Mouse (Mus musculus) limb, embryonic 15.5 days (tissue): ENCODE data around the gene Arid1b. TPM values are rescaled to one million over a fixed set of nuclear protein-coding genes. Genes with fewer than 3 reads are reported as not detected.

Experiments
- ATAC-seq: fragments of 200-750 bp; cut with Nextera tagmentation; 2 replicates; pipeline ENCODE4 v1.8.0; 2017; ENCODE audit warnings: low read depth, moderate TSS enrichment; ENCODE audit not compliant: insufficient number of reproducible peaks, low FRiP score, low TSS enrichment
- H3K27ac ChIP-seq: fragments of 300-500 bp; sonication (generic); 2 replicates; pipeline ENCODE4 v1.5.1; 2015; ENCODE audit warnings: moderate library complexity, mild to moderate bottlenecking, inconsistent platforms
- H3K27me3 ChIP-seq: fragments of 300-500 bp; sonication (generic); 2 replicates; pipeline ENCODE4 v1.6.1; 2015; ENCODE audit warnings: inconsistent platforms
- H3K36me3 ChIP-seq: fragments of 300-500 bp; sonication (generic); 2 replicates; pipeline ENCODE4 v1.6.1; 2015; ENCODE audit warnings: inconsistent platforms
- H3K4me1 ChIP-seq: fragments of 300-500 bp; sonication (generic); 2 replicates; pipeline ENCODE4 v1.6.1; 2015; ENCODE audit warnings: inconsistent platforms
- H3K4me2 ChIP-seq: fragments of 300-500 bp; sonication (generic); 2 replicates; pipeline ENCODE4 v1.6.1; 2015; ENCODE audit warnings: mild to moderate bottlenecking, inconsistent platforms
- H3K4me3 ChIP-seq: fragments of 300-500 bp; sonication (generic); 2 replicates; pipeline ENCODE4 v1.5.1; 2015; ENCODE audit warnings: mild to moderate bottlenecking, inconsistent platforms
- H3K9ac ChIP-seq: fragments of 300-500 bp; sonication (generic); 2 replicates; pipeline ENCODE4 v1.6.1; 2015; ENCODE audit warnings: inconsistent platforms
- H3K9me3 ChIP-seq: fragments of 300-500 bp; sonication (generic); 2 replicates; pipeline ENCODE4 v1.6.1; 2016; ENCODE audit warnings: inconsistent platforms
- WGBS: fragments of 180-500 bp; shearing (Covaris S2); methylation state at CpG from one replicate; pipeline ENCODE4 v1.1.7; 2015; 5-methylcytosine and 5-hydroxymethylcytosine counted together
- polyA plus RNA-seq: library from polyadenylated mRNA; unstranded; fragments of >200 nt; fragmentation: Nextera tagmentation; extraction: Ambion mirVana; gene quantifications from 2 replicates; pipeline ENCODE4 v1.2.1, GENCODE M21; 2015

Arid1b gene
- polyA plus RNA-seq, 1 experiment from 2014 or later, result 11.4 TPM

DNA sequence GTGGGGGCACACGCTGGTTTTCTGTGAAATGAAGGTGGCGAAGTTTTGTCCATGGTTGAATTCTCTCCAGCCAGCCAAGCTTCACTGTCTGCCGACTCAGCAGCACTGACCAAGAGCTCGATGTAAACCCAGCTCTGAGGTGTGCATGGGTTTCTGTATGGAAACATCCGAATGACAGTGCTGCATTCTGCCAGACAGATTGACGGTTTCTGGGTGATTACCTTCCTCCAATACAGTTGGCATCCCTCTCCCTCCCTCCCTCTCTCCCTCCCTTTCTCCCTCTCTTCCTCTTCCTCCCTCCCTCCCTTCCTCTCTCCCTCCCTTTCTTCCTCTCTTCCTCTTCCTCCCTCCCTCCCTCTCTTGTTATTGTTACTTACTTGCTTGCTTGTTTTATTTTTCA lies 219.3 kb downstream of the Arid1b start:
- Histone ChIP-seq H3K36me3 (no peaks in the 10 kb centered on the region), H3K9ac (no peak overlapping the region), H3K27me3 (no peaks in the 10 kb centered on the region), H3K4me2 (no peak overlapping the region), H3K4me3 (no peak overlapping the region), H3K27ac (no peak overlapping the region), H3K9me3 (no peaks in the 10 kb centered on the region), H3K4me1 (peaks cover 26% of the 10 kb centered on the region)
- WGBS, result 71% methylated on average over 6 of the region's 6 CpGs
- no peak for ATAC-seq

- Histone ChIP-seq H3K36me3 (no peaks in the 10 kb centered on the region), H3K27me3 (no peaks in the 10 kb centered on the region), H3K9ac (no peak overlapping the region), H3K9me3 (no peaks in the 10 kb centered on the region), H3K4me1 (peaks cover 36% of the 10 kb centered on the region), H3K4me2 (no peak overlapping the region), H3K27ac (no peak overlapping the region), H3K4me3 (no peak overlapping the region)
- ATAC-seq, result no peak
- 79% methylated on average over 4 of the region's 4 CpGs for WGBS
Observed at GRCm38 (mm10) chr17:5215352-5215751, 221.2 kb downstream of the Arid1b start.

DNA sequence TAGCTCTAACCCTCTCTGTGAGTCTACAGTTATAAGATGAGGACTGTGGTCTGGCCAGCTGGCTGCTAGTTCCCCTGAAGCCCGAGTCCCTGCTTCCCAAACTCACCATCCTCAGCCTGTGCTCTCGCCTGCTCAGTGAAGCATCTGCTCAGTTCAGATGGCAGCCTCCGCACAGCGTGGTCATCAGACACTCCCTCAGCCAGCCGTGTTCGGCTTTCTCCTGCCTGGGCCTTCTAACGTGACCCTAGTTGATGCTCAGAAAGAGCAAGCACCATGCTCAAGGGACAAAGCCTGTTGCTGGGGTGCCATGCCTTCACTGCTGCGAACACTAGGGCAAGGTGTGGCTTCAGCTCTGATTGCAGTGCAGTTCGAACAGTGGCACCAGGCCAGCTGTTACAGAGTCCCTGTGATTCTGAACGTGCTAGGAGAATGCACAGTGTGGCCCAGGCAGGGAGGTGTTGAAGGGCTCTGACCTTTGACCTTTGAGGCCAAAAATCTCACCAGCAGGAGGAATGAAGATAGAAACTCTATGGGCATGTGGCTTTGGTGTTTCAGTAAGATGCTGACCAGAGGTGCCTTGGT lies 222.9 kb downstream of the Arid1b start:
- Histone ChIP-seq H3K27ac (no peak overlapping the region), H3K27me3 (no peaks in the 10 kb centered on the region), H3K4me1 (peaks cover 44% of the 10 kb centered on the region), H3K9ac (no peak overlapping the region), H3K36me3 (no peaks in the 10 kb centered on the region), H3K4me3 (no peak overlapping the region), H3K9me3 (no peaks in the 10 kb centered on the region), H3K4me2 (no peak overlapping the region)
- no peak for ATAC-seq
- 35% methylated on average over 10 of the region's 10 CpGs for WGBS

- ATAC-seq, result no peak
- Histone ChIP-seq H3K9me3 (no peaks in the 10 kb centered on the region), H3K27ac (no peak overlapping the region), H3K4me3 (no peak overlapping the region), H3K4me2 (no peak overlapping the region), H3K36me3 (no peaks in the 10 kb centered on the region), H3K4me1 (peaks cover 44% of the 10 kb centered on the region), H3K27me3 (no peaks in the 10 kb centered on the region), H3K9ac (no peak overlapping the region)
- 56% methylated on average over 9 of the region's 9 CpGs for WGBS
Observed at GRCm38 (mm10) chr17:5217852-5218845, 224.0 kb downstream of the Arid1b start.

DNA sequence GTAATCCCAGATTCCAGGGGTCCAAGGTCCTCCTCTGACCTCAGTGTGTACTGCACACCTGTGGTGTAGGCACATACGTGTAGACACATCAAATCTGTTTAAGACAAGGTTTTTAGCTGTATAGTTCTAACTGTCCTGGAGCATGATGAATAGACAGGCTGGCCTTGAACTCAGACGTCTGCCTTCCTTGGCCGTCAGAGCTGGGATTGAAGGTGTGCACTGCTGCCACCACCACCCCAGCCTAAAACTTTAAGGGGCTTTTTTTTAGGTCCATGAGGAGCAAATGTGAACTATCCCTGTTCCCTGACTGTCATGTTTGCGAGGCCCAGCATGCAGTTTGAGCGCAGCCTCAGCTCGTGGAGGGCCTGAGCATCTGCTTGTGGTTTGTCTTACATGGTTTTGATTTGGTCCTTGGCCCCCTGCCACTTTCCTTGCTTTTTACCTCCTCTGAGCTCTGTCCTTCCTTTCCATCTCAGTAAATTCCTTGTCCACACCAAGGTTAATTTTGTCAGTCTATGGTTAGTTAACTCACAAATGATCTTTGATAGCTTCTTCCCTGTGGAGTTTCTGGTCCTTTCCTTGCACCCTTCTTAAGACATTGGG lies 224.9 kb downstream of the Arid1b start:
- no peak overlapping the region for H3K4me3 ChIP-seq
- H3K9ac ChIP-seq, result no peak overlapping the region
- peaks cover 44% of the 10 kb centered on the region for H3K4me1 ChIP-seq
- no peak overlapping the region for H3K27ac ChIP-seq
- no peaks in the 10 kb centered on the region for H3K27me3 ChIP-seq
- no peaks in the 10 kb centered on the region for H3K9me3 ChIP-seq
- no peak overlapping the region for H3K4me2 ChIP-seq
- H3K36me3 ChIP-seq, result no peaks in the 10 kb centered on the region
- no peak for ATAC-seq
- whole genome bisulfite sequencing, result 49% methylated on average over 6 of the region's 6 CpGs

DNA sequence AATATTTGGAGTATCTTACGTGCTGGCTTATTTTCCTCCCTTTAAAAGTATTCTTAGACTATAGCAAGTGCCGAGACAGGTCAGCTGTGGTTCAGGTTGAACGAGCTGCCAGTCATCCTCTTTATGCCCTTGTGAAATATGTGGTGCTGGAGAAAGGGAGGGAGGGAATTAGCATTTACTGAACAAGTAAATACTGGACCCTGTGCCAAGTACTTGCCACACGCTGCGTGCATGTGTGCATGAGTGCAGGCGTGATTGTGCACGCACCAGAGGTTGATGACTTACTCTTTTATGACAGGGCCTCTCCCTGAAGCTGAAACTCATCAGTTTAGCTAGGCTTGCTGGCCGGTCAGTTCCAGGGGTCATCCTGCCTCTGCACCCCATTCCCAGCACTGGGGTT lies 226.9 kb downstream of the Arid1b start:
- Histone ChIP-seq H3K27ac (peak overlapping the region; percentile 55; the same call in 1 of the 2 replicates), H3K36me3 (no peaks in the 10 kb centered on the region), H3K4me1 (peaks cover 44% of the 10 kb centered on the region), H3K4me3 (no peak overlapping the region), H3K27me3 (no peaks in the 10 kb centered on the region), H3K9ac (no peak overlapping the region), H3K4me2 (no peak overlapping the region), H3K9me3 (no peaks in the 10 kb centered on the region)
- 24% methylated on average over 8 of the region's 8 CpGs for WGBS
- ATAC-seq, result no peak

- ATAC-seq, result no peak
- H3K9ac ChIP-seq, result no peak overlapping the region
- no peak overlapping the region for H3K4me2 ChIP-seq
- H3K27ac ChIP-seq, result peak overlapping the region; percentile 3; the same call in 1 of the 2 replicates
- H3K4me3 ChIP-seq, result no peak overlapping the region
- H3K36me3 ChIP-seq, result no peaks in the 10 kb centered on the region
- WGBS, result 29% methylated on average over 4 of the region's 4 CpGs
- no peaks in the 10 kb centered on the region for H3K27me3 ChIP-seq
- peaks cover 47% of the 10 kb centered on the region for H3K4me1 ChIP-seq
- no peaks in the 10 kb centered on the region for H3K9me3 ChIP-seq
Observed at GRCm38 (mm10) chr17:5221558-5221957, 227.4 kb downstream of the Arid1b start.

DNA sequence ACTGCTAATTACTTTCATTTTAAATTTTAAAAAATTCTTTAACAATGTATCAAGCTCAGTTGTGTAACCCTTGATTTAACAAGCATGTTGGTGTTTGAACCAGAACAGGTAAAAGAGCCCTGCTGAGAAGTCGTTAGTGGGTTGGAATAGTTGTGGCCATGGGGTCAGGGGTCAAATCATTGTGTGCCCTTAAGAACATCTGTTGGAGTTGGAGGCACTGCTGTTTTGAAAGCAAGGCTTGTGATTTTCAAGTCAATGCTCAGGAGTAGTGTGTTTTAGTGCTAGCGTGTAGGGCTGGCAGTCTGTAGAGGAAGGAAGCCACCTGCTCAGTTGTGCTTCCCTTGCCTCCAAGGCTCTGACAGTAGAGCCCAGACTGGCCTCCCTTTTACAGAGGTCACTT lies 228.7 kb downstream of the Arid1b start:
- no peaks in the 10 kb centered on the region for H3K27me3 ChIP-seq
- H3K4me3 ChIP-seq, result no peak overlapping the region
- no peaks in the 10 kb centered on the region for H3K36me3 ChIP-seq
- H3K4me1 ChIP-seq, result peaks cover 47% of the 10 kb centered on the region
- no peaks in the 10 kb centered on the region for H3K9me3 ChIP-seq
- ATAC-seq, result no peak
- H3K4me2 ChIP-seq, result no peak overlapping the region
- 33% methylated on average over 2 of the region's 2 CpGs for WGBS
- no peak overlapping the region for H3K27ac ChIP-seq
- H3K9ac ChIP-seq, result no peak overlapping the region

GRCm38 (mm10) chr17:5224932-5225331 lies 230.8 kb downstream of the Arid1b start:
- Histone ChIP-seq H3K36me3 (no peaks in the 10 kb centered on the region), H3K27ac (no peak overlapping the region), H3K4me2 (no peak overlapping the region), H3K4me3 (no peak overlapping the region), H3K9ac (no peak overlapping the region), H3K9me3 (no peaks in the 10 kb centered on the region), H3K4me1 (peaks cover 39% of the 10 kb centered on the region), H3K27me3 (no peaks in the 10 kb centered on the region)
- no peak for ATAC-seq
- 81% methylated on average over 4 of the region's 4 CpGs for WGBS

DNA sequence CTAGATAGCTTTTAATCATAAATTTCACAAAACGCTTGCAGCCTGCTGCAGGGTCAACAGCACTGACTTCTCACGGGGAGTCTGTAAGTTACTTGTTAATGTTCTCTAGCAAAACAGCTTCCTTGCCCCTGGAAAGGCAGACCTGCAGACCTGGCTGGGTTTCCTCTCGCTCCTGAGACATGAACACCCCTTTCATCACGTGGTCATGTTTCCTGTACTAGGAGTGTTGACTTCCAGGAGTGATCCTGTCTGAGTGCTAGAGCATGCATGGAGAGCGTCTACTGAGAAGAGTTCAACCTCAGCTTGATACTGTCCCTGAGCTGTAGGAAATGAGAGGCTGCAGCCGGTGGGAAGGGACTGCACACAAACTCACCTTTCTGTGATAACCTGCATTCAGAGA lies 233.0 kb downstream of the Arid1b start:
- Histone ChIP-seq H3K9me3 (no peaks in the 10 kb centered on the region), H3K4me1 (peaks cover 22% of the 10 kb centered on the region), H3K27ac (no peak overlapping the region), H3K9ac (no peak overlapping the region), H3K4me3 (no peak overlapping the region), H3K27me3 (no peaks in the 10 kb centered on the region), H3K4me2 (no peak overlapping the region), H3K36me3 (no peaks in the 10 kb centered on the region)
- 41% methylated on average over 6 of the region's 6 CpGs for WGBS
- no peak for ATAC-seq

GRCm38 (mm10) chr17:5227950-5228615 lies 234.0 kb downstream of the Arid1b start:
- Histone ChIP-seq H3K36me3 (no peaks in the 10 kb centered on the region), H3K27ac (no peak overlapping the region), H3K9ac (no peak overlapping the region), H3K4me3 (no peak overlapping the region), H3K4me2 (no peak overlapping the region), H3K27me3 (no peaks in the 10 kb centered on the region), H3K4me1 (peaks cover 30% of the 10 kb centered on the region), H3K9me3 (no peaks in the 10 kb centered on the region)
- ATAC-seq, result no peak
- 46% methylated on average over 14 of the region's 14 CpGs for WGBS
